Mouse (Mus musculus) urinary bladder, postnatal 25 days (tissue): ENCODE data around the gene Pink1.
"Not testable (repeated sequence)": the region's sequence is repeated elsewhere in the genome, so short reads cannot be mapped to it uniquely, and the experiment has no call there.

Source experiments
- DNase-seq: peaks from one replicate; pipeline ENCODE4 v3.0.0; 2022; ENCODE audit warnings: low spot score

Gene Pink1

DNA sequence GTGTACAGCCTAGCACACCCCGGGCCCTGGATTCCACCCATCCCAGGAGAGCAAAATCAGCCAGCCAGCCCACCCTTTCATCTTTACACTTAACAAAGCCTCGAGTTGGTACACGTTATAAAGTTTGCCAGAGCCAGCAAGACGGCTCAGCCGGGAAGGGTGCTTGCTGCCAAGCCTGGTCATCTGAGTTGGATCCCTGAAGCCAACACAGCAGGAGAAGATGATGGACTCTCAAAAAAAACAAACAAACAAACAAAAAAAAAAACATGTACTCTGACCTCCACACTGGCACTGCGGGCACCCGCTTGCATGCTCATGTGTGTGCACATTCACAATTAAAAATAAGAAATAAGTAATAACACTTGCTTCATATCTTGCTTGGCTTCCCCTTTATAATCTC, 15.9 kb upstream of the Pink1 start:
- DNase-seq, result no peak

- DNase-seq, result no peak
Measured at GRCm38 (mm10) chr4:138341393-138341792, 15.3 kb upstream of the Pink1 start.

DNA sequence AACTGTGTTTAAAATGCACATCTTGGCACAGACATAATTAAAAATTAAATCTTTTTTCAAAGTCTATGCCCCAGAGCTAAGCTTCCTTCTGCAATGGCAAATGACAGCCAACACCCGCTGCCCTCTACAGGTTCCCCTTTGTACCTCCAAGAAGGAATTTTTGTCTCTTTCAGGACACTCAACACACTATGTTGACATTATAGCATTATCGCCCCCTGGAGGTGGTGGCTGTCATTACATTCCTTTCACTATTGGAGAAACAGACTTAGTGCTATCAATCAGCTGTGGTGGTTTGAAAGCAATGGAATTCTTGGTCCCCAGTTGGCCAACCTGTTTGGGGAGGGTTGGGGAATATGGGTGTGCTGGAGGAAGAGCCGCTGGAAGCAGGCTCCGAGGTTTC, 13.9 kb upstream of the Pink1 start:
- DNase-seq, result no peak

DNA sequence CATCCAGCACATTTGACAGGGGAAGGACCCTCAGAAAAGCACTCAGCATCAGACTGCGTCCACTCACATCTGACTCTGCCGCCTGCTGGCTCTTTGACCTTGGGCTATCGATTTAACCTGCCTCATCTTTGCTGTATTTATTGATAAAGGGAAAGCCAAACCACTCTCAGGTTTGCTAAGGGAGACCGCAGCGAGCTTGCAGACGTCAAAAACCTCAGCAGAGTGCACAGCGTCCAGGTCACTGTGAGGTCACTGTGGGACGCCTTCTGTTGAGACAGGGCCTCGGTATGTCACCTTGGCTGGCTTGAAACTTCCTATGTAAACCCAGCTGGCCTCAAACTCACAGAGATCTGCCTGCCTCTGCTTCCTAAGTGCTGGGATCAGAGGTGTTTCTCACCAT, 11.2 kb upstream of the Pink1 start:
- DNase-seq, result no peak

GRCm38 (mm10) chr4:138336876-138337275, 10.8 kb upstream of the Pink1 start:
- no peak for DNase-seq

GRCm38 (mm10) chr4:138335648-138336047, 9.5 kb upstream of the Pink1 start:
- DNase-seq, result no peak

- no peak for DNase-seq
Measured at GRCm38 (mm10) chr4:138335036-138335435, 8.9 kb upstream of the Pink1 start.

DNA sequence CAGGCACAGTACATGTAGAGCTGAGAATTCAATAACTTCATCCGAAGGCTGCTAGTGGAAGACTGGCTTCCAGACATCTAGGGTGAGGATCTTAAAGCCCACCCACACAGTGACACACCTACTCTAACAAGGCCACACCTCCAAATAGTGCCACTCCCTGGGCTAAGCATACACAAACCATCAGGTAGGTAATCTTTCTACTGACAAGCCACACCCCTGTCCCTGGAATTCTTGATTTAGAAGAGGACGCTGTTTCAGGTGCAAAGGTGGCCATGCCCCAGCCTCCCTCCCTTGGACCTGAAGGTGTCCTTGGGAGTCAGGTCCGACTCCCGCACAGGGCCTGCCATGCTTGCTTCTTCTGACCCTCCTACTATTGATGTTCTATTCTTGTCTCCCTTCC, 7.0 kb upstream of the Pink1 start:
- DNase-seq, result no peak

DNA sequence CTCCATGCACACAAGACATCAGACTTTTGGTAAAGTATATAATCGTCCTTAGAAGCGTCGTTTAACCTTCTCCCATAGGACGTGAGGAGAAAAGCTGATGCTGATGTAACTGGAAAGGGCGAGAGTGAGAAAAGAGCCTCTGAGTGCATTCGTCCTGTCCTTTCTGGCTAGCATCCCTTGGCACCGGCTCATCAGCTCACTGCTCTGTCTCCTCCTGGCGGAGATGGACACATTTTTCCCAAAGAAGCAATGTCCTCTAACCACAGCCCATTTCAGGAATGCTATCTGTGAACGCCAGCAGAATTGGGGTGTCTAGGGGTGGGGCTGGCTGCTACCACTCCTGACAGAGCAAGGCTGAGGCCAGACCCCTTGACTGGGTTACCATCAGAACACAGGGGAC, 5.5 kb upstream of the Pink1 start:
- no peak for DNase-seq

DNA sequence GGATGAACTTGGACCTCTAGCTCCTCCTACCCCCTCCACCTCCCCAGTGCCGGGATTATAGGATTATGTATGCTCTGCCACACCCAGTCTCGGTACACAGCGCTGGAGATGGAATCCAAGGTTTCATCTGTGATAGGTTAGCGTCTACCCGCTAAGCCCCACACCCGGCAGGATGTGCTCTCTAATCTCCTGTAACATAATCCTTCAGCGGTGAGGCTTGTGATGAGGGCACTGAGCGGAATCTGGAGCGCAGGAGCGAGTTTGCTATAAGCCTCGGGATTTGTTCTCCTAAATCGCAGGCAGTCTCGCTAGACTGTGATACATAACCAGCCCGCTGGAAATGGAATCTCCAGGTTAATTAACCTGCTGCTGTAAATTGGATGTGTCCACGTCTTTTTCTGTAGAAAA, 4.2 kb upstream of the Pink1 start:
- DNase-seq, result no peak

DNA sequence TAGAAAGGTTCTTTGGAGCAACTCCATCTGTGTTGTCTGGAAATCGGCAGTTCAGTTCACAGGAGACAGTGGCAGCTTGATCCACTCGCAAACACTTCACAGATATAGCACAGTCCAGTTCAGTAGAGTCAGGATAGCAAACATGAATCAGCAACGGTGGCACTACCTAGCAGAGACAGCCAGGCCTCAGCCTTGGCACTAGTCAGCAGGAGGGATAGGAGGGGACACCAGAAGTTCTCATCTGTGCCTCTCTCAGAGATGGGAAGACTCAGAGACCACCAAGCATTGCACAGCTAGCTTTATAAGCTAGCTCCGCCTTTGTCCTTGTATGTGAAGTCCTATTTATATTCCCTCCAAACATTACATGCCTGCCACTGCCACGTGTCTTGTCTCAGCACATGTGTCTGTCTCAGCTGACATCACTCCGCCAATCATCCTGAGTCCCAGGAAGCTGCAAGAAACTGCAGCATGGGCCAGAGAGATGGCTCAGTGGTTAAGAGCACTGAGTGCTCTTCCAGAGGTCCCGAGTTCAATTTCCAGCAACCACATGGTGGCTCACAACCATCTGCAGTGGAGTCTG, 1.9 kb upstream of the Pink1 start:
- no peak for DNase-seq

GRCm38 (mm10) chr4:138327155-138327554, 1.0 kb upstream of the Pink1 start:
- DNase-seq, result not testable (repeated sequence)

- DNase-seq, result peak; percentile 96
Measured at GRCm38 (mm10) chr4:138325466-138326076, 536 bp downstream of the Pink1 start.

GRCm38 (mm10) chr4:138324451-138324850, 1.7 kb downstream of the Pink1 start:
- DNase-seq, result no peak

DNA sequence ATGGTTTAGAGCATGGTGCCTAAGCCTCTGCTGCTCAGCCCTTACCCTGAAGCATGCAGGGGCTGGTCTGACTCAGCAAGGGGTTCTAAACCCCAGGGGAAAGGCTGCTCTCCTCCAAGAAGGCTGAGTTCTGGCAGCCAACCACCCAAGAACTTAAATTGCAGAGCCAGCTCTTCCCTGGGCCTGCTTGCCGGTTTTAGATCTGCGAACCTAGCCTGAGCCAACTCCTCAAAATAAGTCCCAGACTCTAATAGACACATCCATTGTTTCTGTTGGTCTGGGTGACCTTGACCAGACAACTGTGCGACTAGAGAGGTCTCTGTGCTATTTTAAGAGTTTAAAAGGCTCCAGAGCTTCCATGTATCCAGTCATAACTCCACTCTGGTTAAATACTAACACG, 2.4 kb downstream of the Pink1 start:
- DNase-seq, result no peak

GRCm38 (mm10) chr4:138322692-138323091, 3.4 kb downstream of the Pink1 start:
- DNase-seq, result no peak

- DNase-seq, result no peak
Measured at GRCm38 (mm10) chr4:138321488-138321887, 4.6 kb downstream of the Pink1 start.

GRCm38 (mm10) chr4:138320711-138321110, 5.4 kb downstream of the Pink1 start:
- no peak for DNase-seq

DNA sequence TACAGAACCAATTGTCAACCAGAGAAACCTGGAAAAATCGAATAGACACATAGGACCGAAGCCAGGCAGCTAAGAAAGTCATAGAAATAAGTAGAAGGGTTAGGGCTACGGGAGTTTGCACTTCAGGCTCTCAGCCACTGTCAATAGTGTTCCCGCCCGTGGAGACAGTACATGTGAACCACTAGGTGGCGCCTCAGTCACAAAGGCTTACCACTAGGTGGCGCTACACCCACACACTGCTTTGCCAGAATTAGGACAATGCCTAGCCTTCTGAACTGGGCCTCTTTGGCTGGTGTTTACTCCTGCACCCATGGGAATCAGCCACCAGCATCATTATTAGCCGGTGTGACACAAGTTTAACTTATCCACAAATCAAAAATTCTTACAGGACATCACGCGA, 6.6 kb downstream of the Pink1 start:
- DNase-seq, result peak; percentile 80

- DNase-seq, result peak; percentile 50
Measured at GRCm38 (mm10) chr4:138318509-138319266, 7.4 kb downstream of the Pink1 start.

- DNase-seq, result no peak
Measured at GRCm38 (mm10) chr4:138316369-138316768, 9.7 kb downstream of the Pink1 start.

GRCm38 (mm10) chr4:138315781-138316180, 10.3 kb downstream of the Pink1 start:
- DNase-seq, result no peak

GRCm38 (mm10) chr4:138313795-138314194, 12.3 kb downstream of the Pink1 start:
- no peak for DNase-seq

GRCm38 (mm10) chr4:138313021-138313420, 13.1 kb downstream of the Pink1 start:
- DNase-seq, result no peak
